Mouse (Mus musculus) E14TG2a.4 (cell line): ENCODE measurements around the gene Hmga1b.
"Not testable (repeated sequence)": the region's sequence is repeated elsewhere in the genome, so short reads cannot be mapped to it uniquely, and the experiment has no call there.

Experiments
- H3K27me3 ChIP-seq: 2 replicates; pipeline ENCODE4 v1.6.1; 2014; ENCODE audit warnings: low read length, control low read depth; ENCODE audit not compliant: insufficient read depth
- H3K36me3 ChIP-seq: 2 replicates; pipeline ENCODE4 v1.6.1; 2014; ENCODE audit warnings: low read length, control low read depth; ENCODE audit not compliant: insufficient read depth
- H3K4me1 ChIP-seq: replicated peaks from 2 replicates; pipeline ENCODE4 v1.6.1; 2014; ENCODE audit warnings: low read depth, low read length, control low read depth
- H3K4me3 ChIP-seq: replicated peaks from 2 replicates; pipeline ENCODE4 v1.5.1; 2014; ENCODE audit warnings: mild to moderate bottlenecking, low read length
- H3K9me3 ChIP-seq: 2 replicates; pipeline ENCODE4 v1.6.1; 2014; ENCODE audit warnings: low read length, control low read depth
- CTCF ChIP-seq: conservative IDR thresholded peaks from 2 replicates; pipeline ENCODE4 v1.5.1; 2014; ENCODE audit warnings: low read length
- NANOG ChIP-seq: IDR thresholded peaks from 2 replicates; pipeline ENCODE4 v1.6.1; 2014; ENCODE audit warnings: borderline replicate concordance, low read length, mixed read lengths
- POU5F1 ChIP-seq: IDR thresholded peaks from 2 replicates; pipeline ENCODE4 v1.6.1; 2014; ENCODE audit warnings: low read length, borderline replicate concordance

Gene Hmga1b

GRCm38 (mm10) chr11:120751606-120752005, 11.0 kb upstream of the Hmga1b start:
- H3K4me1 ChIP-seq: peaks cover 9% of the 10 kb centered on the region
- peaks cover 4% of the 10 kb centered on the region; the same call in 1 of the 2 replicates for H3K27me3 ChIP-seq
- no peak overlapping the region for H3K4me3 ChIP-seq
- TF ChIP-seq NANOG: no peak
- TF ChIP-seq CTCF: no peak
- no peak for TF ChIP-seq POU5F1
- H3K9me3 ChIP-seq: peaks cover 9% of the 10 kb centered on the region
- H3K36me3 ChIP-seq: no peaks in the 10 kb centered on the region

GRCm38 (mm10) chr11:120760236-120760635, 2.4 kb upstream of the Hmga1b start:
- TF ChIP-seq NANOG: no peak
- TF ChIP-seq POU5F1: no peak
- TF ChIP-seq CTCF: no peak

GRCm38 (mm10) chr11:120761811-120762671, 553 bp upstream of the Hmga1b start:
- TF ChIP-seq POU5F1 (no peak), NANOG (no peak), CTCF (no peak)

More at GRCm38 (mm10) chr11:120760236-120760635, 2.4 kb upstream of the Hmga1b start:
- no peak overlapping the region for H3K4me3 ChIP-seq
- H3K9me3 ChIP-seq: peaks cover 51% of the 10 kb centered on the region
- H3K27me3 ChIP-seq: peaks cover 14% of the 10 kb centered on the region
- H3K4me1 ChIP-seq: peaks cover 26% of the 10 kb centered on the region
- no peaks in the 10 kb centered on the region for H3K36me3 ChIP-seq

DNA sequence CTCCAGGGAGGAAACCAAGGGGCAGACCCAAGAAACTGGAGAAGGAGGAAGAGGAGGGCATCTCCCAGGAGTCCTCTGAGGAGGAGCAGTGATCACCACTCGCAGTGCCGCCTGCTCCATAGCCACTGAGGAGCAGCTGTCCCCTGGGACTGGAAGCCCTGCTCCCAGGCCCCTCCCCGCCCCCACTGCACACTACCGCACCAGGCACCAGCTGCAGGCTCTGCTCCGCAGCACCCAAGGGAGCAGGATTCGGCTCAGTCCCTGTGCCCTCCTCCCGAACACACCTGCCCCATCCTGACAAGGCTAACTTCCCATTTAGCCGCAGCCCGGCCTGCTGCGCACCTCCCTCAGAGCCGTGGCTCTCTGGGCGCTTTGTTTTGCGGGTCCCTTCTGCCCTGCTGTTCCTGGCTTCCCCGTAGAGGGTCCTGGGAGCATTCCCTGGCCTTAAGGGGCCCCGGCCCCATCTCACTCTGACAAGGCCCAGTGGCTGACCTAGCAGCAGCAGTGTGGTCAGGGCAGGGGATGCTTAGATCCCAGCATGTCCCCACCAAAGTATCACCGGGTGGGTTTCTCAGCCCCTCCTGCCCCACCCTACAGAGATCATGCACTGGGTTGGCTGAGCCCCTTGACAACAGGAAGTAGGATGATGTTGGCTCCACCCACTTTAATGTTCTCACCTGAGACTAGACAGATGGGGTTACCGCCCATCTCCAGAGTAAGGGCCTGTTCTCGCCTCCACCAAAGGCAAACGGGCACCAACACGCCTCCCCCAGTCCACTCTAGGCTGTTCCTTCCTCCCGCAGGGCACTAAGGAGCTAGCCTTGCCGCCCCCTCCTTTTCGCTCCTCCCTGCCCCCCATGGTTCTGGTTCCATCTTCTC, 766 bp downstream of the Hmga1b start:
- H3K27me3 ChIP-seq: peaks cover 14% of the 10 kb centered on the region
- H3K9me3 ChIP-seq: peaks cover 25% of the 10 kb centered on the region
- H3K4me3 ChIP-seq: peak overlapping the region; percentile 61
- H3K4me1 ChIP-seq: peaks cover 46% of the 10 kb centered on the region
- not testable (repeated sequence) for H3K36me3 ChIP-seq

More at GRCm38 (mm10) chr11:120761811-120762671, 553 bp upstream of the Hmga1b start:
- H3K4me1 ChIP-seq: peaks cover 40% of the 10 kb centered on the region
- H3K27me3 ChIP-seq: peaks cover 14% of the 10 kb centered on the region
- H3K36me3 ChIP-seq: no peaks in the 10 kb centered on the region
- H3K9me3 ChIP-seq: peaks cover 38% of the 10 kb centered on the region
- H3K4me3 ChIP-seq: peak overlapping the region; percentile 61

DNA sequence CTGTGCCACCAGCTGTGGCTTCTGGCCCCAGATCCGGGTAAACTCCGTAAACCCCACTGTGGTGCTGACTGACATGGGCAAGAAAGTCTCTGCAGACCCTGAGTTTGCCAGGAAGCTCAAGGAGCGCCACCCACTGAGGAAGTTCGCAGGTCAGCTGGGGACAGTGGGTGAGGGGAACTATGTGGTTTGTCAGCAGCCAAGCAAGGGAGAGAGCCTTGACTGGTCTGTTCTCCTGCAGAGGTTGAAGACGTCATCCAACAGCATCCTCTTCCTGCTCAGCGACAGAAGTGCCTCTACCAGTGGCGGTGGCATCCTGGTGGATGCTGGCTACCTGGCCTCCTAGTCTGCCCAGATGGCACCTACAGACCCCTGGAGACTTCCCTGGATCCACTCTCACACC, 4.4 kb downstream of the Hmga1b start:
- H3K4me1 ChIP-seq: peaks cover 42% of the 10 kb centered on the region
- H3K36me3 ChIP-seq, H3K9me3 ChIP-seq, H3K27me3 ChIP-seq, H3K4me3 ChIP-seq: not testable (repeated sequence)

DNA sequence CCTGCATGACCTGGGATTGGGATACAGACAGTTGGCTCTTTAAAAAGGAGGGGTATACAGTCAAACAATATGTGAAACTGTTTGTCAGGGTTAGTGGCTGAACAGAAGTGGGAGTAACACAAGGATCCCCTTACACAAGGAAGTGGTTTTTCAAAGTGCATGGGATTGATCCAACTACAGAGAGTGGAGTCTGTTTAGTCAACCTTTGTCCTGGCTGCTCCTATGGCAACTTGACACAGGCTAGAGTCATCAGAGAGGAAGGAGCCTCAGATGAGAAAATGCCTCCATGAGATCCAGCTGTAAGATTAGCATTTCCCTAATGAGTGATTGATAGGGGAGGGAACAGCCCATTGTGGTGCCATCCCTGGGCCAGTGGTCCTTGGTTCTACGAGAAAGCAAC, 5.6 kb downstream of the Hmga1b start:
- Histone ChIP-seq H3K4me1 (peaks cover 35% of the 10 kb centered on the region), H3K9me3 (no peaks in the 10 kb centered on the region), H3K36me3 (no peaks in the 10 kb centered on the region), H3K27me3 (no peaks in the 10 kb centered on the region), H3K4me3 (no peak overlapping the region)
- TF ChIP-seq NANOG (no peak), CTCF (no peak), POU5F1 (no peak)

DNA sequence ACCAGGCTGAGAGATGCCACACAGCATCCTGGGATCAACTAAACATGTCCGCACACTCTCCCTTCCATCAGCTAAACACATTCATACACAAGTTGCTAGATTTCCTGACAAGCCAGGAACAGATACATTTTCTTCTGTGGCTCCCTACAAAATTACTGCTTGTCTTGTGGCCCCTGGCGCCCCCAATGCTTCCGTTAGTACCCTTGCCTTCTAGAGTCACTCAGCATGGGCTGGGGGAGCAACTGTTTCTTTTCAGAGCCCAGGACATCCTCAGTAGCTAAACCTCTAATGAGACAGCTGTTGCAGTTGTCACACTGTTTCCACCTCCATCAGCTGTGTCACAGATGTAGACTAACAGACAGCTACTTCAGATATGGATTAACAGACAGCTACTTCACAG, 10.2 kb downstream of the Hmga1b start:
- no peaks in the 10 kb centered on the region for H3K36me3 ChIP-seq
- no peaks in the 10 kb centered on the region for H3K27me3 ChIP-seq
- H3K9me3 ChIP-seq: no peaks in the 10 kb centered on the region
- H3K4me3 ChIP-seq: no peak overlapping the region
- no peak for TF ChIP-seq POU5F1
- no peak for TF ChIP-seq CTCF
- no peak for TF ChIP-seq NANOG
- H3K4me1 ChIP-seq: peaks cover 33% of the 10 kb centered on the region

- no peak for TF ChIP-seq NANOG
- no peak for TF ChIP-seq CTCF
- TF ChIP-seq POU5F1: no peak
- Histone ChIP-seq H3K27me3 (no peaks in the 10 kb centered on the region), H3K4me1 (peaks cover 33% of the 10 kb centered on the region), H3K36me3 (peaks cover 3% of the 10 kb centered on the region; the same call in 1 of the 2 replicates), H3K9me3 (no peaks in the 10 kb centered on the region), H3K4me3 (no peak overlapping the region)
Observed at GRCm38 (mm10) chr11:120773463-120774190, 11.0 kb downstream of the Hmga1b start.
